Mouse (Mus musculus): ENCODE measurements at regions not wholly inside any gene's neighbourhood (a gene's known extent, or its start where the extent isn't known, plus 50 kb on each side); places are given as distances from the start of the nearest gene placed in this dataset.

- DNase-seq (ENCODE audit: low spot score in 2 of 2) = no peak
These were observed 57.2 kb upstream of the Nabp1 start for GRCm38 (mm10) chr1:51535414-51535813.

- no peak for DNase-seq (ENCODE audit: low spot score in 2 of 2)
These were observed 53.1 kb upstream of the Nabp1 start for GRCm38 (mm10) chr1:51531360-51531759.

DNA sequence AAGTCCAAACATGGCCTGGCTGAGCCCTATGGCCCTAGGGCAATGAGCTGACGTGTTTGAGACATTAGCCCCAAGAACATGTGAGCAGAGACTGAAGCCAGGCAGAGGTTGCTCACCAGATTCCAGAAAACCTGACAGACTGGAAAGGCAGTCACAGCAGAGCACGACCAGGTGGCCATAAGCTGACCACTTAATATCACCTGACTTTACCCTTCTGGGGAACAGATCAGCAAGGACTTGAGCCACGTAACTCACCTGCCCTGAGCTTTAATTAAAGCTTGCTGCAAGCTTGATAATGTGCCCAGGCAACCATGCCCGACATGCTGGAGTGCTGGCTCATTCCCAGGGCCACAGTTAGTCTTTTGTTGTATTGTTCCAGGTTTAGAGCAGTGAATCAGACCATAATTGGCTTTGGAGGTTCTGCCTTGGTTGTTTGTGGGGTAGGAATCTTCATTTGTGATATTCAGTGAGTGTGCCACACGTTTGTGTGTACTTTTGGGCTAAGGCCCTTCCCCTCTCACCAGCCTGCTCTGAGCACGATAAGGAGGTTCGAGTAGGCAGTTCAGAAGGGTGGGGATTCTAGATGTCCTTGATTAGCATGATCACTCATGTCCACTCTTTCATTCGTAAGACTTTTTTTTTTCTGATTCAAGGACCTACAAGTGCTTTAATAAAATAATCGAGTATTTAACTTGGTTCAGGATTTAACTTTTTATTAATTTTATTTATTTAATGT lies 52.1 kb upstream of the Nabp1 start:
- no peak for DNase-seq (ENCODE audit: low spot score in 2 of 2)

- DNase-seq (ENCODE audit: low spot score in 2 of 2) = no peak
These were observed 51.4 kb upstream of the Nabp1 start for GRCm38 (mm10) chr1:51529653-51530052.

GRCm38 (mm10) chr1:51528671-51529070 lies 50.4 kb upstream of the Nabp1 start:
- no peak for DNase-seq (ENCODE audit: low spot score in 2 of 2)
